Mouse (Mus musculus) thymus, adult 2 months (tissue): ENCODE data around the gene Fra10ac1.

Experiments used
- CTCF ChIP-seq: fragments of 200-500 bp; IDR thresholded peaks from 2 replicates; pipeline ENCODE4 v1.5.1; 2012; ENCODE audit warnings: mild to moderate bottlenecking, control low read depth, low read length, moderate library complexity, borderline replicate concordance; ENCODE audit not compliant: control insufficient read depth, poor library complexity, insufficient read depth; ENCODE audit errors: extremely low read depth
- POLR2A ChIP-seq: fragments of 200-500 bp; IDR thresholded peaks from 2 replicates; pipeline ENCODE4 v1.6.1; 2012; ENCODE audit warnings: mild to moderate bottlenecking, low read length, control low read depth, moderate library complexity; ENCODE audit not compliant: control insufficient read depth, poor library complexity, insufficient read depth; ENCODE audit errors: extremely low read depth

DNA sequence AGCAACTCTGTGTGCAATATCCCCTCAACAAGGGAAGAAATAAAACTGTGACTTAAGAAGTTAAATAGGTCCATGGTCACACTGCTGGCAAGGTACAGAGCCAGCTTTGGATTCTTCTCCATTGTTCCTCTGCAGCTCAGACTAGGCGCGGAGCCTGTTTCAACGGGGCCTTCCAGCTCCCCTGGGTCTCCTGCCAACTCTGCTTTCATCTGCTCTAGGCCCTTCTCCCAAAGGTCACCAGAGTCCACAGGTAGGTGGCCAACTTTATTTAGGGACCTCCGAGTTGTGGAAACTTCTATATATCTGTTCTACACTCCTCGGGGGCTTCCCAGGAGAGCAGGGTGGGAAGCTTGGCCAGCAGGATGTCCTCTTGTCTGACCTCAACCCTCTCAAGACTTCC, 37.4 kb upstream of the Fra10ac1 start:
- no peak for TF ChIP-seq CTCF
- no peak for TF ChIP-seq POLR2A
